Mouse (Mus musculus) left cerebral cortex, postnatal 25 days (tissue): ENCODE measurements around the gene Gm17542. TPM values are rescaled to one million over a fixed set of nuclear protein-coding genes. Genes with fewer than 3 reads are reported as not detected.
"Not testable (repeated sequence)": the region's sequence is repeated elsewhere in the genome, so short reads cannot be mapped to it uniquely, and the experiment has no call there.

Source experiments
- DNase-seq, 2 experiments: peaks; one replicate each; pipeline ENCODE4 v3.0.0; 2022; ENCODE audit warnings: low spot score in 2 of 2, mixed read lengths in 1 of 2
- intact Hi-C: fragments of 180-260 bp; cut with DNase I; formaldehyde crosslinking; loops from one replicate; pipeline ENCODE4 v1.15.1; 2025
- total RNA-seq, 2 experiments: library from RNA; stranded (reverse); gene quantifications; 2 replicates each; pipeline ENCODE4 v1.2.3; 2021

Gm17542 gene
- total RNA-seq = not detected

- intact Hi-C loops, DNase-seq: not testable (repeated sequence)
Measured at GRCm38 (mm10) chr10:58718110-58718509, at the start of gene Gm17542. Gene Gm17542 (minus strand): TSS chr10:58718210.

- DNase-seq = no peak
- intact Hi-C loops = no loop called here
Measured at GRCm38 (mm10) chr10:58739779-58740178, 21.8 kb upstream of the Gm17542 start.

- no peak for DNase-seq
- intact Hi-C loops = no loop called here
Measured at GRCm38 (mm10) chr10:58738152-58738551, 20.1 kb upstream of the Gm17542 start.

GRCm38 (mm10) chr10:58714789-58715148, 3.2 kb downstream of the Gm17542 start:
- intact Hi-C loops = no loop called here
- no peak for DNase-seq

GRCm38 (mm10) chr10:58713855-58714788, 3.9 kb downstream of the Gm17542 start:
- no peak for DNase-seq
- intact Hi-C loops = no loop called here

- intact Hi-C loops = no loop called here
- DNase-seq = no peak
Measured at GRCm38 (mm10) chr10:58713225-58713624, 4.8 kb downstream of the Gm17542 start.

GRCm38 (mm10) chr10:58709021-58709420, 9.0 kb downstream of the Gm17542 start:
- no peak for DNase-seq
- intact Hi-C loops = no loop called here

GRCm38 (mm10) chr10:58700578-58700977, 17.4 kb downstream of the Gm17542 start:
- DNase-seq = no peak
- intact Hi-C loops = no loop called here

- intact Hi-C loops = no loop called here
- DNase-seq = no peak
Measured at GRCm38 (mm10) chr10:58700160-58700559, 17.9 kb downstream of the Gm17542 start.

- peak in 1 of 2 experiments; percentile 36 for DNase-seq
- intact Hi-C loops = no loop called here
Measured at GRCm38 (mm10) chr10:58698955-58699354, 19.1 kb downstream of the Gm17542 start.

- intact Hi-C loops = no loop called here
- DNase-seq = no peak
Measured at GRCm38 (mm10) chr10:58691051-58691450, 27.0 kb downstream of the Gm17542 start.

GRCm38 (mm10) chr10:58679298-58679697, 38.7 kb downstream of the Gm17542 start:
- peak in 1 of 2 experiments; percentile 50 for DNase-seq

GRCm38 (mm10) chr10:58675533-58675932, 42.5 kb downstream of the Gm17542 start, which contains the start of gene Edar:
Gene Edar (minus strand): TSS chr10:58675654.
- DNase-seq = peak; percentile 61 to 68
- intact Hi-C loops = no loop called here

More at GRCm38 (mm10) chr10:58679298-58679697, 38.7 kb downstream of the Gm17542 start:
- intact Hi-C loops = no loop called here

GRCm38 (mm10) chr10:58673278-58674061, 44.5 kb downstream of the Gm17542 start:
- intact Hi-C loops = loop anchor here (1.0 to 5.0 kb wide), 2 partner anchors 45 to 116 kb away; no protein-coding TSS in a partner anchor
- peak; percentile 78 to 84 for DNase-seq

- intact Hi-C loops = loop anchor here (1.0 to 5.0 kb wide), 2 partner anchors 44 to 115 kb away; no protein-coding TSS in a partner anchor
- no peak for DNase-seq
Measured at GRCm38 (mm10) chr10:58672557-58673277, 45.3 kb downstream of the Gm17542 start.

GRCm38 (mm10) chr10:58663868-58664267, 54.1 kb downstream of the Gm17542 start:
- DNase-seq = no peak

More at GRCm38 (mm10) chr10:58663868-58664267, 54.1 kb downstream of the Gm17542 start:
- intact Hi-C loops = no loop called here
